Mouse (Mus musculus) gastrocnemius, postnatal 4 days (tissue): ENCODE results near the gene Lcn12. TPM values are rescaled to one million over a fixed set of nuclear protein-coding genes. Genes with fewer than 3 reads are reported as not detected.

ENCODE experiments used
- DNase-seq, 2 experiments: peaks; one replicate each; pipeline ENCODE4 v3.0.0; 2021 to 2022; ENCODE audit warnings: low spot score in 2 of 2, mixed read lengths in 2 of 2
- microRNA-seq: library from miRNA; unstranded; fragments of <30 nt; microRNA quantifications from one replicate; pipeline ENCODE4 v1.2.0, GENCODE M21; 2021
- total RNA-seq, 2 experiments: library from RNA; stranded (reverse); gene quantifications; 2 replicates each; pipeline ENCODE4 v1.2.3; 2021

The Lcn12 gene
- total RNA-seq, 2 experiments from 2014 or later: not detected

GRCm38 (mm10) chr2:25461407-25461806, 32.3 kb downstream of the Lcn12 start:
- DNase-seq: no peak

- DNase-seq: peak; percentile 79 to 91
These were observed 33.0 kb downstream of the Lcn12 start, which contains the start of gene Paxx for GRCm38 (mm10) chr2:25460551-25461309. Paxx (minus strand) TSS chr2:25461094.

GRCm38 (mm10) chr2:25460135-25460534, 33.6 kb downstream of the Lcn12 start:
- no peak for DNase-seq

GRCm38 (mm10) chr2:25458911-25459310, 34.8 kb downstream of the Lcn12 start:
- DNase-seq: peak; percentile 59 to 71

GRCm38 (mm10) chr2:25457022-25457896, 36.5 kb downstream of the Lcn12 start:
- no peak for DNase-seq

GRCm38 (mm10) chr2:25456205-25456953, 37.3 kb downstream of the Lcn12 start, which contains the start of gene Clic3:
Clic3 (plus strand) TSS chr2:25456838.
- DNase-seq: no peak

GRCm38 (mm10) chr2:25452951-25453350, 40.8 kb downstream of the Lcn12 start:
- DNase-seq: no peak

GRCm38 (mm10) chr2:25450853-25451647, 42.7 kb downstream of the Lcn12 start:
- no peak for DNase-seq

- no peak for DNase-seq
These were observed 51.0 kb downstream of the Lcn12 start for GRCm38 (mm10) chr2:25442682-25443081.

- DNase-seq: no peak
These were observed 52.6 kb downstream of the Lcn12 start for GRCm38 (mm10) chr2:25441067-25441466.

Small RNA genes lying within 50 kb of the gene (microRNA-seq; reads per million reads assigned to microRNA genes)
- not detected for gene Mir3087

Other genes starting within 250 kb of the Lcn12 start
- 1 to 10 TPM; 1.3 to 1.5 TPM for gene AL732309.1, start 247.0 kb downstream of the Lcn12 start, total RNA-seq
- 10 to 100 TPM; 18.8 to 19.7 TPM for gene Tmem203, start 238.5 kb downstream of the Lcn12 start, total RNA-seq
- gene Tprn, start 231.3 kb downstream of the Lcn12 start, total RNA-seq: 1 to 10 TPM; 4.8 to 6.3 TPM
- 10 to 100 TPM; 55.9 to 58.1 TPM for gene Ssna1, start 221.5 kb downstream of the Lcn12 start, total RNA-seq
- 10 to 100 TPM; 64.9 to 69.0 TPM for gene Anapc2, start 221.4 kb downstream of the Lcn12 start, total RNA-seq
- gene Tmem210, start 205.8 kb downstream of the Lcn12 start, total RNA-seq: not detected
- gene Lrrc26, start 204.0 kb downstream of the Lcn12 start, total RNA-seq: not detected
- under 1 TPM; 0.17 to 0.26 TPM for gene Grin1, start 174.7 kb downstream of the Lcn12 start, total RNA-seq
- gene Man1b1, start 161.6 kb downstream of the Lcn12 start, total RNA-seq: 10 to 100 TPM; 36.5 to 40.2 TPM
- 10 to 100 TPM in 1 of 2 experiments, 1 to 10 TPM in 1; 8.1 to 11.9 TPM for gene Dpp7, start 137.6 kb downstream of the Lcn12 start, total RNA-seq
- gene Uap1l1, start 128.2 kb downstream of the Lcn12 start, total RNA-seq: 10 to 100 TPM; 11.2 to 14.3 TPM
- gene Sapcd2, start 121.6 kb downstream of the Lcn12 start, total RNA-seq: 1 to 10 TPM; 6.2 TPM
- 10 to 100 TPM; 35.1 to 42.0 TPM for gene Entpd2, start 98.0 kb downstream of the Lcn12 start, total RNA-seq
- 10 to 100 TPM; 41.2 to 45.9 TPM for gene Npdc1, start 94.6 kb downstream of the Lcn12 start, total RNA-seq
- under 1 TPM in 1 of 2 experiments, not detected in 1; 0.34 TPM for gene Fut7, start 70.6 kb downstream of the Lcn12 start, total RNA-seq
- gene Abca2, start 65.2 kb downstream of the Lcn12 start, total RNA-seq: 10 to 100 TPM; 12.7 to 13.8 TPM
- under 1 TPM in 1 of 2 experiments, not detected in 1; 0.34 TPM for gene Clic3, start 37.1 kb downstream of the Lcn12 start, total RNA-seq
- 10 to 100 TPM; 40.0 to 45.9 TPM for gene Paxx, start 32.8 kb downstream of the Lcn12 start, total RNA-seq
- gene Ptgds, start 23.9 kb downstream of the Lcn12 start, total RNA-seq: 1 to 10 TPM; 2.9 to 3.9 TPM
- gene Fbxw5, start 6.8 kb upstream of the Lcn12 start, total RNA-seq: 10 to 100 TPM; 62.5 to 71.4 TPM
- gene C8g, start 7.8 kb upstream of the Lcn12 start, total RNA-seq: 1 to 10 TPM in 1 of 2 experiments, under 1 TPM in 1; 0.74 to 1.2 TPM
- 10 to 100 TPM; 15.7 to 16.5 TPM for gene Traf2, start 53.0 kb upstream of the Lcn12 start, total RNA-seq
- gene Edf1, start 63.9 kb upstream of the Lcn12 start, total RNA-seq: 100 to 1,000 TPM; 173 to 196 TPM
- 1 to 10 TPM; 2.3 to 2.5 TPM for gene Mamdc4, start 80.9 kb upstream of the Lcn12 start, total RNA-seq
- gene Phpt1, start 81.3 kb upstream of the Lcn12 start, total RNA-seq: 10 to 100 TPM; 43.0 to 44.8 TPM
- under 1 TPM; 0.07 to 0.08 TPM for gene Ajm1, start 87.8 kb upstream of the Lcn12 start, total RNA-seq
- gene Rabl6, start 114.6 kb upstream of the Lcn12 start, total RNA-seq: 10 to 100 TPM; 59.3 to 65.0 TPM
- gene Ccdc183, start 123.8 kb upstream of the Lcn12 start, total RNA-seq: not detected
- 10 to 100 TPM; 11.7 to 18.6 TPM for gene Tmem141, start 128.1 kb upstream of the Lcn12 start, total RNA-seq
- gene Fcna, start 134.1 kb upstream of the Lcn12 start, total RNA-seq: 10 to 100 TPM in 1 of 2 experiments, 1 to 10 TPM in 1; 9.7 to 14.3 TPM
- gene Lcn8, start 159.2 kb upstream of the Lcn12 start, total RNA-seq: 1 to 10 TPM; 1.2 to 2.5 TPM
- not detected for gene Lcn5, start 164.0 kb upstream of the Lcn12 start, total RNA-seq
- not detected for gene Lcn6, start 182.9 kb upstream of the Lcn12 start, total RNA-seq
- gene Lcn10, start 188.8 kb upstream of the Lcn12 start, total RNA-seq: not detected
- not detected for gene Obp2a, start 206.1 kb upstream of the Lcn12 start, total RNA-seq
- gene Bmyc, start 212.8 kb upstream of the Lcn12 start, total RNA-seq: 10 to 100 TPM; 21.5 to 25.6 TPM
- not detected for gene Obp2b, start 243.1 kb upstream of the Lcn12 start, total RNA-seq